Mouse (Mus musculus) myocyte (in vitro differentiated cells): ENCODE measurements at regions not wholly inside any gene's neighbourhood (a gene's known extent, or its start where the extent isn't known, plus 50 kb on each side); places are given as distances from the start of the nearest gene placed in this dataset.
A peak's percentile ranks its signal among the peaks of the same experiment; 100 is the strongest.

Experiments
- CEBPB ChIP-seq: IDR thresholded peaks from 2 replicates; pipeline ENCODE4 v1.6.1; 2011; ENCODE audit warnings: mild to moderate bottlenecking, moderate library complexity; ENCODE audit not compliant: poor library complexity, insufficient read depth, severe bottlenecking
- E2F4 ChIP-seq: IDR thresholded peaks from one replicate; pipeline ENCODE4 v1.6.1; 2011; ENCODE audit warnings: mild to moderate bottlenecking, control low read depth, moderate library complexity; ENCODE audit not compliant: insufficient read depth
- MAX ChIP-seq: IDR thresholded peaks from one replicate; pipeline ENCODE4 v1.6.1; 2011; ENCODE audit warnings: low read depth, mild to moderate bottlenecking, control low read depth
- MYOD1 ChIP-seq, 3 experiments: IDR thresholded peaks; one replicate each; pipeline ENCODE4 v1.6.1; 2011; ENCODE audit warnings: control low read depth in 2 of 3, low read depth in 2 of 3, mild to moderate bottlenecking in 2 of 3, moderate library complexity in 1 of 3; ENCODE audit not compliant: insufficient read length in 2 of 3, control insufficient read depth in 1 of 3
- POLR2A ChIP-seq: IDR thresholded peaks from one replicate; pipeline ENCODE4 v1.6.1; 2011; ENCODE audit warnings: low read depth, mild to moderate bottlenecking, control low read depth, moderate library complexity; ENCODE audit not compliant: insufficient read length
- POLR2AphosphoS2 ChIP-seq: IDR thresholded peaks from one replicate; pipeline ENCODE4 v1.6.1; 2011; ENCODE audit warnings: low read depth, control low read depth; ENCODE audit not compliant: insufficient read length
- SRF ChIP-seq: IDR thresholded peaks from one replicate; pipeline ENCODE4 v1.6.1; 2011; ENCODE audit warnings: low read depth; ENCODE audit not compliant: control insufficient read depth, insufficient read length
- TCF12 ChIP-seq: IDR thresholded peaks from one replicate; pipeline ENCODE4 v1.6.1; 2011; ENCODE audit warnings: mild to moderate bottlenecking, control low read depth; ENCODE audit not compliant: poor library complexity, insufficient read depth, severe bottlenecking
- TCF3 ChIP-seq: IDR thresholded peaks from one replicate; pipeline ENCODE4 v1.6.1; 2011; ENCODE audit warnings: low read depth, control low read depth; ENCODE audit not compliant: insufficient read length
- USF1 ChIP-seq: IDR thresholded peaks from one replicate; pipeline ENCODE4 v1.6.1; 2011; ENCODE audit warnings: low read depth, mild to moderate bottlenecking, control low read depth, moderate library complexity

DNA sequence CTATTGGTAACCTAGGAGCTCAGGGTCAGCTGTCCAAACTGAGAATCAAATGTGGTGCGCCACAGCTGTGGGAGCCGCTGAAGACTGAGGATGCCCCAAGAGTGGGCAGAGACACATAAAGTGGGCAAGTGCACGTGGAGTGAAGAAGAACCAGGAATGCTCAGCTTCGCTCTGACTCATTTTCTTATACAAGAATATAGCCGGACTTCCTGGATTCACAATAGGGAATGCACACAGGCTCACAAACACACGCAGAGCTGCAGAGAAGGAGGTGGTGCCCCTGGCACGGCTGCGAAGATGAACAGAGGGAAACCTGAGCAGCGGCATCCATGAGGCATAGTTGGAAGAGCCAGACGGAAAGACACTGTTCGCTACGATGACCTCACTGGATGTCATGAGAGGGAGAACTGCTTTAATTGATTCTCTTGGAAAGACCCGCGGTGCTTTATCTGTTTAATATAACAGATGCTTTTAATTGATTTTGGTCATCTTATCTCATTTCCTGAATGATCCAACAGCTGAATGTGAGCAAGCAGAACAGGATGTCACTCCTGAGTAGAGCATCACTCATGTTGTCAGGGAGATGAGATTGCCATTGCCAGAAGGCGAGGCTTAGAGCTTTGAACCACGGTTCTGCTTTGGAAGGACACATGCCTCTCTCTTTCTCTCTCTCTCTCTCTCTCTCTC lies 143.3 kb downstream of the Enc1 start:
- TF ChIP-seq MYOD1 (IDR thresholded peaks at IDR 0.05; ENCODE audit: control insufficient read depth in 1 of 3, insufficient read length in 2 of 3, low read depth in 2 of 3) (peak in 2 of 3 experiments; percentile 35 to 36), POLR2AphosphoS2 (no peak), POLR2A (no peak), CEBPB (no peak), MAX (no peak), SRF (no peak), USF1 (no peak), TCF12 (no peak), TCF3 (no peak), E2F4 (no peak)
